Comparison of ENCODE assay signal across 11 mouse cellular contexts in the genomic region with DNA sequence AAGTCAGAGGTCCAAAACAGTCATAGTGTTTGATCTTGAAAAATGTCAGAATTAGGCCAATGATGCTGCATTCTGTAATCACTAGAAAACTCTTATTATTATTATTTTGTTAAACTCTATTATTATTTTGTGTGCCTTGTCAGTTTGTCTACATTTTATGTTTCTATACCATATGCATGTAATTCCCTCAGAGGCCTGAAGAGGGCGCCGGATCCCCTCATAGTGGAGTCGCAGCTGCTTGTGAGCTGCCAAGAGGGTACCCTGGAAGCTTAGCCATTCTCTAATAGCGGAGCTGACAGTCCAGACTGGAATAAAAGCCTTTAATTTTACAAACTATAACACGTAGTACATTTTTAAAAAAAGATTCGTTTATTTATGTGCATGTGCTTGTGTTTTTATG.
A peak's percentile ranks its signal among the peaks of the same experiment; 100 is the strongest.
DNase-seq lines count a peak whose midpoint lies in the region; ATAC-seq and TF ChIP-seq lines count a peak whose summit lies in the region.
"Had no signal": no experiment of that assay in that cellular context is flagged by ENCODE, and none has a peak within 500 bp of the region (broad histone marks: within the 10 kb centered on the region; RNA-seq: fewer than 3 reads in every experiment).

No protein-coding gene starts in this region.

- TF ChIP-seq EP300 in liver, embryonic 14.5 days (IDR thresholded peaks at IDR 0.05; ENCODE audit: low read depth), result no peak
- TF ChIP-seq EP300 in MEL (IDR thresholded peaks at IDR 0.05; ENCODE audit: low read depth in 1 of 2, low read length in 2 of 2), result no peak

- H3K4me1 ChIP-seq in forebrain, embryonic 14.5 days (ENCODE audit: control insufficient read depth, insufficient read depth, low read length), result peaks cover 6% of the 10 kb centered on the region; the same call in 1 of the 2 replicates
- H3K4me1 ChIP-seq in forebrain, embryonic 12.5 days, result no peaks in the 10 kb centered on the region
- H3K4me1 ChIP-seq in liver, embryonic 14.5 days (replicated peaks; ENCODE audit: control insufficient read depth in 2 of 2, insufficient read depth in 2 of 2, low read length in 1 of 2), result no peaks in the 10 kb centered on the region
- H3K4me1 ChIP-seq in liver, embryonic 12.5 days, result no peaks in the 10 kb centered on the region
- no peaks in the 10 kb centered on the region for H3K4me1 ChIP-seq in MEL (ENCODE audit: control insufficient read depth in 1 of 2, insufficient read depth in 2 of 2, low read length in 2 of 2)
- no peaks in the 10 kb centered on the region for H3K4me1 ChIP-seq in limb, embryonic 11.5 days (ENCODE audit: control insufficient read depth, insufficient read depth, low read length)
- H3K4me1 ChIP-seq in heart, embryonic 12.5 days (replicated peaks), result no peaks in the 10 kb centered on the region
- H3K4me1 ChIP-seq: liver, embryonic 13.5 days had no signal

- no peak for TF ChIP-seq POLR2A in MEL (IDR thresholded peaks at IDR 0.05; ENCODE audit: control insufficient read depth in 1 of 2, insufficient read depth in 1 of 2, low read depth in 1 of 2, low read length in 2 of 2, poor library complexity in 1 of 2)

- peak; percentile 49; the same call in 1 of the 2 replicates for TF ChIP-seq CTCF in liver, embryonic 14.5 days (IDR thresholded peaks at IDR 0.05; ENCODE audit: low read depth)
- peak; percentile 34 to 52 (median 42); a peak in 5 of 6 replicates for TF ChIP-seq CTCF in MEL (IDR thresholded peaks at IDR 0.05 in 2 of 3, conservative IDR thresholded peaks at IDR 0.05 in 1 of 3; ENCODE audit: control insufficient read depth in 1 of 3, insufficient read depth in 1 of 3, low read depth in 2 of 3, low read length in 3 of 3, poor library complexity in 1 of 3, severe bottlenecking in 1 of 3)

- peak; percentile 25; the same call in 1 of the 2 replicates for ATAC-seq in forebrain, embryonic 14.5 days
- ATAC-seq in forebrain, embryonic 12.5 days (ENCODE audit: low FRiP score), result no peak
- ATAC-seq in liver, embryonic 14.5 days (ENCODE audit: insufficient read depth), result no peak
- ATAC-seq in liver, embryonic 12.5 days, result no peak
- ATAC-seq in limb, embryonic 11.5 days (ENCODE audit: insufficient number of reproducible peaks, low FRiP score, low TSS enrichment, low read depth), result no peak
- ATAC-seq in megakaryocyte progenitor cell, adult 5-6 weeks (replicated peaks; ENCODE audit: poor library complexity), result no peak
- ATAC-seq in heart, embryonic 12.5 days (ENCODE audit: insufficient number of reproducible peaks, low FRiP score), result no peak

- H3K9ac ChIP-seq in forebrain, embryonic 14.5 days (ENCODE audit: low read length), result no peak overlapping the region
- no peak overlapping the region for H3K9ac ChIP-seq in forebrain, embryonic 12.5 days
- H3K9ac ChIP-seq in liver, embryonic 14.5 days (replicated peaks), result no peak overlapping the region
- no peak overlapping the region for H3K9ac ChIP-seq in liver, embryonic 12.5 days
- H3K9ac ChIP-seq in MEL (ENCODE audit: control insufficient read depth, low read depth, low read length, poor library complexity, severe bottlenecking), result no peak overlapping the region
- H3K9ac ChIP-seq in limb, embryonic 11.5 days (ENCODE audit: low read length), result no peak overlapping the region
- no peak overlapping the region for H3K9ac ChIP-seq in heart, embryonic 12.5 days
- H3K9ac ChIP-seq: embryonic facial prominence, embryonic 13.5 days; liver, embryonic 13.5 days had no signal

- no peak overlapping the region for H3K27ac ChIP-seq in forebrain, embryonic 14.5 days (ENCODE audit: low read depth, low read length)
- H3K27ac ChIP-seq in forebrain, embryonic 12.5 days, result no peak overlapping the region
- no peak overlapping the region for H3K27ac ChIP-seq in liver, embryonic 14.5 days
- H3K27ac ChIP-seq in liver, embryonic 12.5 days, result no peak overlapping the region
- H3K27ac ChIP-seq in MEL (ENCODE audit: control insufficient read depth, low read depth, low read length), result no peak overlapping the region
- H3K27ac ChIP-seq in limb, embryonic 11.5 days (replicated peaks; ENCODE audit: low read depth, low read length), result no peak overlapping the region
- H3K27ac ChIP-seq in heart, embryonic 12.5 days (ENCODE audit: poor library complexity, severe bottlenecking), result no peak overlapping the region
- H3K27ac ChIP-seq: embryonic facial prominence, embryonic 13.5 days; liver, embryonic 13.5 days had no signal

- H3K4me3 ChIP-seq in forebrain, embryonic 14.5 days (ENCODE audit: low read depth, low read length), result no peak overlapping the region
- H3K4me3 ChIP-seq in forebrain, embryonic 12.5 days (replicated peaks), result no peak overlapping the region
- H3K4me3 ChIP-seq in liver, embryonic 14.5 days (ENCODE audit: insufficient read depth in 1 of 2, low read depth in 2 of 2, low read length in 2 of 2), result no peak overlapping the region
- no peak overlapping the region for H3K4me3 ChIP-seq in liver, embryonic 12.5 days
- no peak overlapping the region for H3K4me3 ChIP-seq in MEL (ENCODE audit: control insufficient read depth in 1 of 2, insufficient read depth in 1 of 2, low read depth in 2 of 2, low read length in 2 of 2)
- H3K4me3 ChIP-seq in limb, embryonic 11.5 days (ENCODE audit: low read depth, low read length), result no peak overlapping the region
- H3K4me3 ChIP-seq in heart, embryonic 12.5 days, result no peak overlapping the region
- H3K4me3 ChIP-seq: embryonic facial prominence, embryonic 13.5 days; liver, embryonic 13.5 days had no signal

- H3K79me2 ChIP-seq in MEL (ENCODE audit: control insufficient read depth, insufficient read depth, low read length, poor library complexity), result no peaks in the 10 kb centered on the region

- no peaks in the 10 kb centered on the region for H3K9me3 ChIP-seq in forebrain, embryonic 14.5 days (replicated peaks; ENCODE audit: control insufficient read depth, low read length)
- H3K9me3 ChIP-seq in forebrain, embryonic 12.5 days, result no peaks in the 10 kb centered on the region
- no peaks in the 10 kb centered on the region for H3K9me3 ChIP-seq in liver, embryonic 14.5 days (ENCODE audit: control insufficient read depth, low read length)
- H3K9me3 ChIP-seq in liver, embryonic 12.5 days (replicated peaks), result no peaks in the 10 kb centered on the region
- no peaks in the 10 kb centered on the region; the same call in 1 of the 2 replicates for H3K9me3 ChIP-seq in MEL (replicated peaks; ENCODE audit: insufficient read depth, low read length)
- no peaks in the 10 kb centered on the region for H3K9me3 ChIP-seq in limb, embryonic 11.5 days (ENCODE audit: control insufficient read depth, low read length)
- no peaks in the 10 kb centered on the region for H3K9me3 ChIP-seq in heart, embryonic 12.5 days (replicated peaks)
- H3K9me3 ChIP-seq: embryonic facial prominence, embryonic 13.5 days; liver, embryonic 13.5 days had no signal

- WGBS in forebrain, embryonic 14.5 days, result 16% methylated on average over 6 of the region's 6 CpGs
- WGBS in forebrain, embryonic 12.5 days, result 16% methylated on average over 6 of the region's 6 CpGs
- WGBS in liver, embryonic 14.5 days (ENCODE audit: insufficient replicate concordance), result 16% methylated on average over 6 of the region's 6 CpGs
- 22% methylated on average over 6 of the region's 6 CpGs for WGBS in liver, embryonic 12.5 days (ENCODE audit: insufficient replicate concordance)
- WGBS in limb, embryonic 11.5 days, result 24% methylated on average over 6 of the region's 6 CpGs
- 24% methylated on average over 6 of the region's 6 CpGs for WGBS in heart, embryonic 12.5 days

- H3K36me3 ChIP-seq in forebrain, embryonic 14.5 days (ENCODE audit: control insufficient read depth, insufficient read depth, low read length), result no peaks in the 10 kb centered on the region
- no peaks in the 10 kb centered on the region for H3K36me3 ChIP-seq in forebrain, embryonic 12.5 days (replicated peaks)
- H3K36me3 ChIP-seq in liver, embryonic 14.5 days (replicated peaks; ENCODE audit: control insufficient read depth, insufficient read depth, low read depth), result no peaks in the 10 kb centered on the region
- H3K36me3 ChIP-seq in liver, embryonic 12.5 days, result no peaks in the 10 kb centered on the region
- H3K36me3 ChIP-seq in MEL (ENCODE audit: control insufficient read depth in 1 of 2, insufficient read depth in 2 of 2, low read length in 2 of 2), result no peaks in the 10 kb centered on the region
- no peaks in the 10 kb centered on the region for H3K36me3 ChIP-seq in limb, embryonic 11.5 days (ENCODE audit: control insufficient read depth, insufficient read depth, low read length)
- H3K36me3 ChIP-seq in heart, embryonic 12.5 days, result no peaks in the 10 kb centered on the region
- H3K36me3 ChIP-seq: embryonic facial prominence, embryonic 13.5 days; liver, embryonic 13.5 days had no signal

- no peak overlapping the region for H3K4me2 ChIP-seq in forebrain, embryonic 14.5 days (ENCODE audit: low read length)
- no peak overlapping the region for H3K4me2 ChIP-seq in forebrain, embryonic 12.5 days
- H3K4me2 ChIP-seq in liver, embryonic 14.5 days (ENCODE audit: low read depth), result no peak overlapping the region
- H3K4me2 ChIP-seq in liver, embryonic 12.5 days, result no peak overlapping the region
- H3K4me2 ChIP-seq in limb, embryonic 11.5 days (ENCODE audit: low read depth, severe bottlenecking), result no peak overlapping the region
- H3K4me2 ChIP-seq in heart, embryonic 12.5 days, result no peak overlapping the region
- H3K4me2 ChIP-seq: embryonic facial prominence, embryonic 13.5 days; liver, embryonic 13.5 days had no signal

- peak; percentile 27 for TF ChIP-seq RAD21 in MEL (IDR thresholded peaks at IDR 0.05; ENCODE audit: low read depth, low read length)

- H3K27me3 ChIP-seq in forebrain, embryonic 14.5 days (replicated peaks; ENCODE audit: control insufficient read depth, insufficient read depth, low read length), result no peaks in the 10 kb centered on the region
- no peaks in the 10 kb centered on the region for H3K27me3 ChIP-seq in forebrain, embryonic 12.5 days
- no peaks in the 10 kb centered on the region for H3K27me3 ChIP-seq in liver, embryonic 14.5 days (ENCODE audit: control insufficient read depth, insufficient read depth, low read length)
- H3K27me3 ChIP-seq in liver, embryonic 12.5 days (replicated peaks), result no peaks in the 10 kb centered on the region
- no peaks in the 10 kb centered on the region for H3K27me3 ChIP-seq in MEL (ENCODE audit: control insufficient read depth in 1 of 2, insufficient read depth in 2 of 2, low read length in 2 of 2)
- no peaks in the 10 kb centered on the region for H3K27me3 ChIP-seq in limb, embryonic 11.5 days (ENCODE audit: control insufficient read depth, insufficient read depth, low read length)
- no peaks in the 10 kb centered on the region for H3K27me3 ChIP-seq in heart, embryonic 12.5 days (replicated peaks)
- H3K27me3 ChIP-seq: embryonic facial prominence, embryonic 13.5 days; liver, embryonic 13.5 days had no signal

- peak; percentile 69 for DNase-seq in forebrain, embryonic 14.5 days (ENCODE audit: low spot score)
- DNase-seq in liver, embryonic 14.5 days (ENCODE audit: low read depth in 3 of 3, low spot score in 3 of 3), result no peak
- DNase-seq in MEL (ENCODE audit: low read depth, low spot score), result peak; percentile 19
- peak; percentile 65 for DNase-seq in limb, embryonic 11.5 days (ENCODE audit: low spot score)
- DNase-seq: heart, postnatal 36 days; liver, embryonic 13.5 days had no signal

TF ChIP-seq in MEL, 35 proteins besides CTCF, POLR2A, EP300 and RAD21 (continues in another document):
- TF ChIP-seq NRF1 (IDR thresholded peaks at IDR 0.05; ENCODE audit: insufficient read depth, low read depth, low read length, poor library complexity, severe bottlenecking), result no peak
- TF ChIP-seq JUND (IDR thresholded peaks at IDR 0.05; ENCODE audit: low read depth, low read length), result no peak

Comparison
In these comparisons a context has a peak if more than half of its experiments do, and no peak if none do; other contexts are left out.
1. DNase-seq: peak in forebrain, embryonic 14.5 days (single experiment), MEL (single experiment) and limb, embryonic 11.5 days (single experiment); none in liver, embryonic 14.5 days (0 of 3).